Mouse (Mus musculus) brown adipose tissue, adult 24 weeks (tissue): ENCODE data around the gene Fbxl19. TPM values are rescaled to one million over a fixed set of nuclear protein-coding genes. Genes with fewer than 3 reads are reported as not detected.

Source experiments
- H3K27ac ChIP-seq: fragments of 200-500 bp; replicated peaks from 2 replicates; pipeline ENCODE4 v1.5.1; 2012; ENCODE audit warnings: low read depth, mild to moderate bottlenecking, low read length
- H3K4me1 ChIP-seq: fragments of 200-500 bp; 2 replicates; pipeline ENCODE4 v1.6.1; 2012; ENCODE audit warnings: low read length, mixed read lengths; ENCODE audit not compliant: control insufficient read depth, insufficient read depth, insufficient read length
- H3K4me3 ChIP-seq: fragments of 200-500 bp; 2 replicates; pipeline ENCODE4 v1.5.1; 2012; ENCODE audit warnings: low read depth, mild to moderate bottlenecking, low read length, moderate library complexity; ENCODE audit not compliant: insufficient read depth
- polyA plus RNA-seq: library from polyadenylated mRNA; stranded (reverse); fragments of >200 nt; gene quantifications from 2 replicates; pipeline ENCODE4 v1.2.4, GENCODE M21; 2012; ENCODE audit not compliant: missing spikeins, insufficient read depth, insufficient read length

Fbxl19 gene
- polyA plus RNA-seq: 2.7 and 3.2 TPM in 2 replicates

GRCm38 (mm10) chr7:127744366-127745045 lies at the start of gene Fbxl19:
Gene Fbxl19, plus strand, starts transcription at chr7:127744543.
- Histone ChIP-seq H3K4me1 (no peaks in the 10 kb centered on the region), H3K4me3 (peak within 1 kb of the TSS; percentile 79), H3K27ac (peak within 1 kb of the TSS; percentile 75)

- Histone ChIP-seq H3K4me1 (no peaks in the 10 kb centered on the region; the same call in 1 of the 2 replicates), H3K4me3 (no peak overlapping the region), H3K27ac (no peak overlapping the region)
Measured at GRCm38 (mm10) chr7:127698986-127699385, 45.4 kb upstream of the Fbxl19 start.

- Histone ChIP-seq H3K4me3 (no peak overlapping the region), H3K27ac (no peak overlapping the region), H3K4me1 (no peaks in the 10 kb centered on the region; the same call in 1 of the 2 replicates)
Measured at GRCm38 (mm10) chr7:127700712-127701331, 43.5 kb upstream of the Fbxl19 start.

GRCm38 (mm10) chr7:127703561-127704178 lies 40.7 kb upstream of the Fbxl19 start:
- Histone ChIP-seq H3K4me1 (no peaks in the 10 kb centered on the region; the same call in 1 of the 2 replicates), H3K27ac (no peak overlapping the region), H3K4me3 (no peak overlapping the region)

- Histone ChIP-seq H3K4me1 (no peaks in the 10 kb centered on the region; the same call in 1 of the 2 replicates), H3K4me3 (no peak overlapping the region), H3K27ac (no peak overlapping the region)
Measured at GRCm38 (mm10) chr7:127704598-127704997, 39.7 kb upstream of the Fbxl19 start.

GRCm38 (mm10) chr7:127705706-127706105 lies 38.6 kb upstream of the Fbxl19 start:
- H3K4me1 ChIP-seq: no peaks in the 10 kb centered on the region; the same call in 1 of the 2 replicates
- no peak overlapping the region for H3K27ac ChIP-seq
- H3K4me3 ChIP-seq: no peak overlapping the region

GRCm38 (mm10) chr7:127707045-127707956 lies 37.0 kb upstream of the Fbxl19 start:
- Histone ChIP-seq H3K4me1 (no peaks in the 10 kb centered on the region), H3K4me3 (peak overlapping the region; percentile 85), H3K27ac (no peak overlapping the region)

GRCm38 (mm10) chr7:127707957-127708206 lies 36.5 kb upstream of the Fbxl19 start:
- no peaks in the 10 kb centered on the region for H3K4me1 ChIP-seq

GRCm38 (mm10) chr7:127708207-127709078 lies 35.9 kb upstream of the Fbxl19 start, which contains the start of gene Bcl7c:
Gene Bcl7c, minus strand, starts transcription at chr7:127708933.
- Histone ChIP-seq H3K4me3 (peak within 1 kb of the TSS; percentile 85), H3K4me1 (no peaks in the 10 kb centered on the region), H3K27ac (peak within 1 kb of the TSS; percentile 68)

More at GRCm38 (mm10) chr7:127707957-127708206, 36.5 kb upstream of the Fbxl19 start:
- Histone ChIP-seq H3K4me3 (peak overlapping the region; percentile 85), H3K27ac (peak overlapping the region; percentile 68)

- H3K4me3 ChIP-seq: peak overlapping the region; percentile 85
- H3K4me1 ChIP-seq: no peaks in the 10 kb centered on the region
- no peak overlapping the region for H3K27ac ChIP-seq
Measured at GRCm38 (mm10) chr7:127709261-127709979, 34.9 kb upstream of the Fbxl19 start.

- Histone ChIP-seq H3K27ac (no peak overlapping the region), H3K4me1 (no peaks in the 10 kb centered on the region), H3K4me3 (no peak overlapping the region)
Measured at GRCm38 (mm10) chr7:127711031-127711430, 33.3 kb upstream of the Fbxl19 start.

GRCm38 (mm10) chr7:127711456-127711855 lies 32.9 kb upstream of the Fbxl19 start:
- Histone ChIP-seq H3K4me1 (no peaks in the 10 kb centered on the region), H3K27ac (no peak overlapping the region), H3K4me3 (no peak overlapping the region)

- no peaks in the 10 kb centered on the region; the same call in 1 of the 2 replicates for H3K4me1 ChIP-seq
- peak within 1 kb of the TSS; percentile 53 for H3K4me3 ChIP-seq
- peak within 1 kb of the TSS; percentile 20; the same call in 1 of the 2 replicates for H3K27ac ChIP-seq
Measured at GRCm38 (mm10) chr7:127712461-127713385, 31.6 kb upstream of the Fbxl19 start, which contains the start of gene Ctf1. Gene Ctf1, plus strand, starts transcription at chr7:127712736.
